Mouse (Mus musculus) heart, embryonic 11.5 days (tissue): ENCODE measurements at regions not wholly inside any gene's neighbourhood (a gene's known extent, or its start where the extent isn't known, plus 50 kb on each side); places are given as distances from the start of the nearest gene placed in this dataset.

ENCODE experiments used
- ATAC-seq: fragments of 200-750 bp; cut with Nextera tagmentation; replicated peaks from 2 replicates; pipeline ENCODE4 v1.8.0; 2017; ENCODE audit warnings: moderate library complexity; ENCODE audit not compliant: insufficient number of reproducible peaks, low FRiP score, low TSS enrichment
- H3K27ac ChIP-seq: fragments of 300-500 bp; sonication (generic); 2 replicates; pipeline ENCODE4 v1.5.1; 2014; ENCODE audit warnings: mild to moderate bottlenecking, low read depth, low read length
- H3K27me3 ChIP-seq: fragments of 300-500 bp; sonication (generic); 2 replicates; pipeline ENCODE4 v1.6.1; 2014; ENCODE audit warnings: mild to moderate bottlenecking, low read length, mixed read lengths; ENCODE audit not compliant: control insufficient read depth, insufficient read depth
- H3K36me3 ChIP-seq: fragments of 300-500 bp; sonication (generic); 2 replicates; pipeline ENCODE4 v1.6.1; 2014; ENCODE audit warnings: mild to moderate bottlenecking, low read length, moderate library complexity, mixed read lengths; ENCODE audit not compliant: control insufficient read depth, insufficient read depth
- H3K4me1 ChIP-seq: fragments of 300-500 bp; sonication (generic); 2 replicates; pipeline ENCODE4 v1.6.1; 2014; ENCODE audit warnings: low read length; ENCODE audit not compliant: control insufficient read depth, insufficient read depth
- H3K4me2 ChIP-seq: fragments of 300-500 bp; sonication (generic); 2 replicates; pipeline ENCODE4 v1.6.1; 2014; ENCODE audit warnings: mild to moderate bottlenecking, moderate library complexity
- H3K4me3 ChIP-seq: fragments of 300-500 bp; sonication (generic); 2 replicates; pipeline ENCODE4 v1.5.1; 2014; ENCODE audit warnings: low read depth, low read length
- H3K9ac ChIP-seq: fragments of 300-500 bp; sonication (generic); 2 replicates; pipeline ENCODE4 v1.6.1; 2014; ENCODE audit warnings: mild to moderate bottlenecking, low read depth, low read length, moderate library complexity
- H3K9me3 ChIP-seq: fragments of 300-500 bp; sonication (generic); replicated peaks from 2 replicates; pipeline ENCODE4 v1.6.1; 2016; ENCODE audit warnings: low read length; ENCODE audit not compliant: control insufficient read depth
- WGBS: fragments of 180-500 bp; shearing (Covaris S2); extraction: QIAGEN DNeasy Blood & Tissue Kit; methylation state at CpG from one replicate; pipeline ENCODE4 v1.1.7; 2014; ENCODE audit not compliant: insufficient replicate concordance; 5-methylcytosine and 5-hydroxymethylcytosine counted together

DNA sequence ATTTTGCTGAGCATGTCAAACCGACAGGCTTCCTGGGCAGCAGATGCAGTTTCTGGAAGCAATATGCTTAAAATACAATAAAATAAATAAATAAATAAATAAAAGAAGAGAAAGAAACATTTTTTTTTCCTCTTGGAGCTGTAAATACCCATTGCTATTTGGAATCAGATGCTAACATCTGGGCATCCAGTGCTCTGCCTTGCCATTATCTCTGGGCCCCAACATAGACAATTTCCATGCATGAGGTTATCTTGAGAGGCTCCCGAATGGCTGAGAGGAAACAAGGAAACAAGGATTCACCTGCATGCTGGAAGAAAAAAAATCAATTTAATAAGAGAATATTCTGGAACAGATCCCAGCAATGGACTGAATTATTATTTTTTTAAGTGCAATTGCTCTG is 120.0 kb upstream of the Meis1 start:
- H3K27ac ChIP-seq: no peak overlapping the region

DNA sequence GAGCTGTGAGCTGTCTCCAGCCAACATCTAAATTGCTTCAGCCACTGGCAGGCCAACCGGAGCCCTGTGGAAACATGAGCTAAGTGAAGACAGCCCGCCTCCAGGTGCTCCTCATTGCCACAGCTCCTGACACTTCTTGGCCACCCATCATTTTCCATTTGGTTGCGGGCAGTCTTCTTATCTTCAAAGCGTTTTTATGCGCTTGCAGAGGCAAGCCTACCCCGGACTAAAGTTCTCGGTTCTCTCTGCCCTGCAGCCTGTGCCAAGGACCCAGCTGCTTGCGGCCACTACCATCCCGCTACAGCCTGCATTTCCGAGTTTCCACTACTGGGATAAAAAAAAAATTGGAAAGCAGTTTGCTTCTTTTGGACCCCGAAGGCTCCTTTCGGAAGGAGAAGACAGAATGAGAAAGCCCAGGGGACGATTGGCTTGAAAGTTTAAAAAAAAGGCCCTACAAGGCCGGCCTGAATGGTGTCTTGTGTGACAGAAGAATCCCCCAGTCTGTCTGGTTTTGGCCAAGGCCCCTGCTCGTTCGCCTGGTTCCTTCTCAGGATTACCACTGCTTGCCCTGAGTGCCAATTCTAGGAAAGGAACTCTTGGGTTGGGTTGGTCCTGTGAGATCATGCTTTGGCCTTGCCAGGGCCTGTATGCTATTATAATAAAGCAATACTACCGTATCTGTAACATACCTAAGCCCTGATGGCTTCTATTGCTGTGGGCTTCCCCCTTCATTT is 124.6 kb upstream of the Meis1 start:
- Histone ChIP-seq H3K36me3 (no peaks in the 10 kb centered on the region), H3K4me3 (no peak overlapping the region), H3K27ac (no peak overlapping the region), H3K27me3 (no peaks in the 10 kb centered on the region), H3K9ac (no peak overlapping the region), H3K4me1 (0 out of 2 replicates have a peak, but pooled peaks cover 2% of the 10 kb centered on the region), H3K9me3 (no peaks in the 10 kb centered on the region), H3K4me2 (no peak overlapping the region)
- ATAC-seq: no peak
- 52% methylated on average over 17 of the region's 17 CpGs for WGBS

More for the DNA sequence above, 120.0 kb upstream of the Meis1 start:
- no peak for ATAC-seq
- no peak overlapping the region for H3K9ac ChIP-seq
- no peaks in the 10 kb centered on the region for H3K27me3 ChIP-seq
- 53% methylated on average over 2 of the region's 2 CpGs for WGBS
- no peak overlapping the region for H3K4me2 ChIP-seq
- H3K4me1 ChIP-seq: no peaks in the 10 kb centered on the region
- no peaks in the 10 kb centered on the region for H3K36me3 ChIP-seq
- H3K9me3 ChIP-seq: no peaks in the 10 kb centered on the region
- no peak overlapping the region for H3K4me3 ChIP-seq

DNA sequence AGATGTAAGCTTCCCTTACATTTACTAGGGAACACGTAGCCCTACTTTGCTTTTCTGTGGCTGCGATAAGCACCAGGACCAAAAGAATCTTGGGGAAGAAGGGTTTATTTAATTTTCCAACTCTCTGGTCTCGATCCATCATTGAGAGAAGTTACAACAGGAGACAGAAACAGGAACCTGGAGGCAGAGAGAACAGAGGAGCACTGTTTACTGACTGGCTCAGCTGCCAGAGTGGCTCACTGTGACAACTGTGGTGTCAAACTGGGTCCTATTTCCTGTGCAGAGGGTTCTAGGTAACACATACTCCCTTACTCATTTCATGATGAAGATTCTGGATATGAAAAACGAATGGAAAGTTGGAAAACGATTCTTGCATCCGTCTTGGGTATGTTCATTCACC is 125.7 kb upstream of the Meis1 start:
- 81% methylated on average over 6 of the region's 6 CpGs for WGBS
- H3K9ac ChIP-seq: no peak overlapping the region
- no peaks in the 10 kb centered on the region for H3K27me3 ChIP-seq
- no peaks in the 10 kb centered on the region for H3K36me3 ChIP-seq
- no peak overlapping the region for H3K4me3 ChIP-seq
- no peak overlapping the region for H3K27ac ChIP-seq
- no peaks in the 10 kb centered on the region for H3K9me3 ChIP-seq
- no peak overlapping the region for H3K4me2 ChIP-seq
- no peak for ATAC-seq
- 0 out of 2 replicates have a peak, but pooled peaks cover 2% of the 10 kb centered on the region for H3K4me1 ChIP-seq

DNA sequence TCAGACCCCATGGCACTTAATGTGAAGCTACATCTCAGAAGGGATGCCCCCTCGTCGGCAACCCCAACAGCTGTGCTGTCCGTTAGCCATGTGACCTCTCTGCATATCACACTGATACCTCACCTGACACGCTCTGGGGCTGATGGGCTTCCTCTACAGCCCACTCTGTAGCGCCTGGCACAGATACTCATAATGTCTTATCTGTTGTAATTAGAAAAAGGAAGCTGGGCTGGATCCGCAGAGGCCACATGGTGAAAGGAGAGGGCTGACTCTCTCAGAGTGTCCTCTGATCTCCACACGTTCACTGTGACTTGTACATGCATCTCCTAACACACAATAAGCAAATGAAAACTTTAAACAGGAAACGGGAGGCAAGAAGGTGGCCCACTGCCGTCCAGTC is 126.5 kb upstream of the Meis1 start:
- Histone ChIP-seq H3K27me3 (no peaks in the 10 kb centered on the region), H3K4me2 (no peak overlapping the region), H3K4me1 (0 out of 2 replicates have a peak, but pooled peaks cover 2% of the 10 kb centered on the region), H3K36me3 (no peaks in the 10 kb centered on the region), H3K9me3 (no peaks in the 10 kb centered on the region), H3K27ac (no peak overlapping the region), H3K9ac (no peak overlapping the region), H3K4me3 (no peak overlapping the region)
- ATAC-seq: no peak
- 54% methylated on average over 9 of the region's 9 CpGs for WGBS

DNA sequence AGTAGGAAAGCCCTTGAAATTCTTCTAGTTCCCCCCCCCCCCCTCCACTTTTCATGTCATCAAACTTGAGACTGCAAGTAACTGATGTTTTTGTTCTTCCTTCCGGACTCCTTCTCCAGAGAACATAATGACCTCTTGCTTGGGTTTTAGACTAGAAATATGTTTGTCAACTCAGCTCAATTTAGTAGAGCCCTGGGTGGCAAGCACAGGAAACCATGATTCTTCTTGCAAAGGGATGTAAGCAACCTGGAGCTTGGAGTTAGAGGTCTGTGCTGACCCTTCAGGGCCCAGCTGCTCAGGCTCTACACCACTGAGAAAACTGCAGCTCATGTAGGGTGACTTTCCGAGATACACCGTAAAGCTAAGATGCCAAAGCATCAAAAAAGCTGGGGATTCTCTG is 127.2 kb upstream of the Meis1 start:
- no peak overlapping the region for H3K9ac ChIP-seq
- 0 out of 2 replicates have a peak, but pooled peaks cover 2% of the 10 kb centered on the region for H3K4me1 ChIP-seq
- ATAC-seq: no peak
- 77% methylated on average over 3 of the region's 3 CpGs for WGBS
- no peak overlapping the region for H3K27ac ChIP-seq
- no peaks in the 10 kb centered on the region for H3K27me3 ChIP-seq
- no peak overlapping the region for H3K4me3 ChIP-seq
- no peaks in the 10 kb centered on the region for H3K36me3 ChIP-seq
- no peak overlapping the region for H3K4me2 ChIP-seq
- no peaks in the 10 kb centered on the region for H3K9me3 ChIP-seq

DNA sequence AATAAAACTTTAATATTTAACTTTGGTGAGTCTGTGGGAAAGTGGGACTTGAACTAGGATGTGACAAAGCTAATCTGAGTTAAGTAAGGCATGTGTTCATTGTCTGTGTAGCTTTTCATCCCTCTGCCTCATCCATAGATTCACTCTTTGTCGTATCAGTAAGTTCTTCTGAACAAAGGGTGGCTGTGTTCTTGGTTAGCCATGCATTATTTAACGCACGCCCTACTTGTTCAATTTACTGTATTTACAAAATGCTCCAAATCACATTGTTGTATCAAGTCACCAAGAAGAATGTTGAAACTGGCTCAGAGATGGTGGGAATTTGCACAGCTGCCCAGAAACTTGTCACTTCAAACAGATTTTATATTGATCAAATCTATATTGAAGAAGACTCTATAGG is 132.2 kb upstream of the Meis1 start:
- no peak overlapping the region for H3K27ac ChIP-seq
- H3K4me3 ChIP-seq: no peak overlapping the region
- no peaks in the 10 kb centered on the region for H3K9me3 ChIP-seq
- H3K27me3 ChIP-seq: no peaks in the 10 kb centered on the region
- no peak overlapping the region for H3K9ac ChIP-seq
- WGBS: 83% methylated on average over 3 of the region's 3 CpGs
- no peaks in the 10 kb centered on the region for H3K36me3 ChIP-seq
- no peaks in the 10 kb centered on the region for H3K4me1 ChIP-seq
- no peak overlapping the region for H3K4me2 ChIP-seq
- ATAC-seq: no peak

DNA sequence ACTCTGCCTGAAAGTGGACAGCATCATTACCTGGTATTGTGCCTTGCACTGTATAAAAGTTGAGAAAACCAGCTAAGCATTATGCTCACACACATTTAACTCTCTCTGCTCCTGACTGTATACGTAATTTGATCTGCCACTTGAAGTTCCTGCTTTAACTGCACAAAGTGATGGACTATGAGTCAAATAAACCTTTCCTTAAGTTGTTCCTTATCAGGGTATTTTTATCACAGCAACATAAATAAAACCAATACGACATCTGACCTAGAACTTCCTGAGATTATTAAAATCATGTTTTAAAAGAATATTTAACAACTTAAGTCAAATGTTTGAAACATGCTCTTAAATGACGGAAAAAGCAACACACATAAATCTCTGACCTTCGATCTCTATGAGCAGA is 134.9 kb upstream of the Meis1 start:
- H3K4me2 ChIP-seq: no peak overlapping the region
- H3K9me3 ChIP-seq: no peaks in the 10 kb centered on the region
- H3K9ac ChIP-seq: no peak overlapping the region
- no peaks in the 10 kb centered on the region for H3K27me3 ChIP-seq
- no peak overlapping the region for H3K27ac ChIP-seq
- no peaks in the 10 kb centered on the region for H3K36me3 ChIP-seq
- WGBS: 58% methylated on average over 4 of the region's 4 CpGs
- H3K4me3 ChIP-seq: no peak overlapping the region
- no peaks in the 10 kb centered on the region for H3K4me1 ChIP-seq
- no peak for ATAC-seq

DNA sequence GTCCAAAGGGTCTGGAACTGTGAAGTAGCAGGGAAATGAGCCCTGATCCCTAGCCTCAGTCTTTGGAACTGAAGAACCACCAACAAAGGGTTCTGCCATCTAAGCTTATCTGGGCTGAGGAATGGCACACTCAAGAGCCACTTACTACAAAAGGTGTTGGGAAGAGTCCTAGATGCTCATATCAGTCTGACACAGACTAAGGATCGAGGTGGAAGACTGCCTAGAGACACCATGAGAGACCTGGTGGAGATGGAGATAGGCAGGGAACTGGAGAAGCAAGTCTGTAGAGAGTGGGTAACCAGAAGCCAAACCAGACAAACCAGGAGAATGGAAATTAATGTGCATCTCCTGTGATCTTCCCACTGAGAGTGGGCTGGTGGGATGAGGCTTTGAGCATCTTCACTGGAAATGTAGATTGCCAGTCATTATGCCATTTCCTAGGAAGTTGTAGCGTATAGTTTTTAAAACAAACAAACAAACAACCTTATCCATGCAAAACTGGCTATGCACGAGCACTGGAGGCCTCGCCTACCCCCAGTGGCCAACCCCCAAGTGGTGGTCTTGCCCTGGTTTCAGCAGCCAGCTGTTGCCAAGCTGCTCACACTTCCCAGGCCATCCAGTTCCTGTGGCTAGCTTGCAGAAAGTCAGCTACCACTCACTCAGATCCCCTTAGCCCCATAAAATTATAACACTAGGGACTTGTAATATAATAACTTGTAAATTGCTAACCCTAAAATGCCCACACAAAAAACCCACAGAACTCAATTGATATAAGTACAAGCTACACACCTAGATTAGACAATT is 136.2 kb upstream of the Meis1 start:
- Histone ChIP-seq H3K9ac (no peak overlapping the region), H3K4me1 (no peaks in the 10 kb centered on the region), H3K4me2 (no peak overlapping the region), H3K36me3 (no peaks in the 10 kb centered on the region), H3K27ac (no peak overlapping the region), H3K9me3 (no peaks in the 10 kb centered on the region), H3K4me3 (no peak overlapping the region), H3K27me3 (no peaks in the 10 kb centered on the region)
- no peak for ATAC-seq
- WGBS: 62% methylated on average over 4 of the region's 4 CpGs
